Mouse (Mus musculus) forelimb bud, embryonic 11.5 days (tissue): ENCODE measurements at regions not wholly inside any gene's neighbourhood (a gene's known extent, or its start where the extent isn't known, plus 50 kb on each side); places are given as distances from the start of the nearest gene placed in this dataset.

Experiments used
- DNase-seq: peaks from one replicate; pipeline ENCODE4 v3.0.0-alpha.2; 2012; ENCODE audit warnings: low read depth, low spot score

GRCm38 (mm10) chr9:13905086-13905669 lies 77.7 kb downstream of the Fam76b start:
- no peak for DNase-seq

- no peak for DNase-seq
Observed at GRCm38 (mm10) chr9:13906736-13907135, 79.2 kb downstream of the Fam76b start.

- DNase-seq: no peak
Observed at GRCm38 (mm10) chr9:13909604-13910003, 82.1 kb downstream of the Fam76b start.

- no peak for DNase-seq
Observed at GRCm38 (mm10) chr9:13910091-13910490, 82.6 kb downstream of the Fam76b start.

GRCm38 (mm10) chr9:13913459-13913858 lies 85.9 kb downstream of the Fam76b start:
- DNase-seq: no peak

GRCm38 (mm10) chr9:13914131-13914530 lies 86.6 kb downstream of the Fam76b start:
- DNase-seq: no peak

GRCm38 (mm10) chr9:13914847-13915246 lies 87.3 kb downstream of the Fam76b start:
- no peak for DNase-seq

GRCm38 (mm10) chr9:13916837-13917236 lies 89.3 kb downstream of the Fam76b start:
- no peak for DNase-seq

GRCm38 (mm10) chr9:13918606-13919202 lies 91.2 kb downstream of the Fam76b start:
- DNase-seq: peak; percentile 18

GRCm38 (mm10) chr9:13919739-13920410 lies 92.4 kb downstream of the Fam76b start:
- DNase-seq: no peak

- no peak for DNase-seq
Observed at GRCm38 (mm10) chr9:13920623-13921022, 93.1 kb downstream of the Fam76b start.

- DNase-seq: no peak
Observed at GRCm38 (mm10) chr9:13932001-13932508, 104.5 kb downstream of the Fam76b start.

- no peak for DNase-seq
Observed at GRCm38 (mm10) chr9:13933404-13933803, 105.9 kb downstream of the Fam76b start.

GRCm38 (mm10) chr9:13937301-13937700 lies 109.8 kb downstream of the Fam76b start:
- DNase-seq: no peak

GRCm38 (mm10) chr9:13946519-13946918 lies 119.0 kb downstream of the Fam76b start:
- DNase-seq: no peak

GRCm38 (mm10) chr9:13952157-13952556 lies 124.6 kb downstream of the Fam76b start:
- no peak for DNase-seq

GRCm38 (mm10) chr9:13963140-13963763 lies 135.7 kb downstream of the Fam76b start:
- no peak for DNase-seq

- no peak for DNase-seq
Observed at GRCm38 (mm10) chr9:13963796-13964195, 136.3 kb downstream of the Fam76b start.

GRCm38 (mm10) chr9:13964256-13964655 lies 136.7 kb downstream of the Fam76b start:
- DNase-seq: no peak

- no peak for DNase-seq
Observed at GRCm38 (mm10) chr9:13966212-13966611, 138.7 kb downstream of the Fam76b start.

GRCm38 (mm10) chr9:13969262-13969661 lies 141.7 kb downstream of the Fam76b start:
- no peak for DNase-seq

- no peak for DNase-seq
Observed at GRCm38 (mm10) chr9:13973600-13973999, 146.1 kb downstream of the Fam76b start.
